Mouse (Mus musculus): ENCODE data around the gene Ypel2. TPM values are rescaled to one million over a fixed set of nuclear protein-coding genes. Genes with fewer than 3 reads are reported as not detected.

The Ypel2 gene
- total and polyA plus RNA-seq, 3 experiments, result 0.23 to 0.52 TPM; not detected in 1

GRCm38 (mm10) chr11:86958721-86959675, 34.5 kb downstream of the Ypel2 start:
- Histone ChIP-seq H3K4me1 (ENCODE audit: control insufficient read depth in 1 of 2, insufficient read depth in 2 of 2, low read length in 2 of 2) (peaks cover 0 to 29% of the 10 kb centered on the region in 2 experiments; a peak in 2 of 4 replicates), H3K27me3 (ENCODE audit: control insufficient read depth in 1 of 2, insufficient read depth in 2 of 2, low read length in 2 of 2) (no peaks in the 10 kb centered on the region), H3K79me2 (ENCODE audit: control insufficient read depth, insufficient read depth, low read length, poor library complexity) (no peaks in the 10 kb centered on the region), H3K9me3 (replicated peaks; ENCODE audit: insufficient read depth, low read length) (no peaks in the 10 kb centered on the region), H3K4me3 (ENCODE audit: control insufficient read depth in 1 of 2, insufficient read depth in 1 of 2, low read depth in 2 of 2, low read length in 2 of 2) (no peak overlapping the region), H3K36me3 (ENCODE audit: control insufficient read depth in 1 of 2, insufficient read depth in 2 of 2, low read length in 2 of 2) (peaks cover 0 to 13% of the 10 kb centered on the region in 2 experiments; a peak in 2 of 4 replicates), H3K27ac (ENCODE audit: control insufficient read depth, low read depth, low read length) (no peak overlapping the region), H3K9ac (ENCODE audit: control insufficient read depth, low read depth, low read length, poor library complexity, severe bottlenecking) (no peak overlapping the region)
- TF ChIP-seq ZMIZ1 (IDR thresholded peaks at IDR 0.05; ENCODE audit: low read depth, low read length) (no peak), USF2 (IDR thresholded peaks at IDR 0.05; ENCODE audit: borderline replicate concordance in 1 of 2, insufficient read depth in 1 of 2, low read depth in 1 of 2, low read length in 2 of 2) (no peak), BHLHE40 (IDR thresholded peaks at IDR 0.05; ENCODE audit: borderline replicate concordance, low read depth, low read length) (no peak), TCF12 (IDR thresholded peaks at IDR 0.05; ENCODE audit: low read depth, low read length) (no peak), ETS1 (IDR thresholded peaks at IDR 0.05; ENCODE audit: low read depth, low read length) (no peak), MAFK (IDR thresholded peaks at IDR 0.05; ENCODE audit: borderline replicate concordance, low read depth, low read length) (no peak), MXI1 (IDR thresholded peaks at IDR 0.05; ENCODE audit: low read depth, low read length) (no peak), TAL1 (IDR thresholded peaks at IDR 0.05; ENCODE audit: low read length) (no peak), EP300 (IDR thresholded peaks at IDR 0.05; ENCODE audit: low read depth in 1 of 2, low read length in 2 of 2) (no peak), CHD1 (IDR thresholded peaks at IDR 0.05; ENCODE audit: low read depth, low read length) (no peak), ZC3H11A (IDR thresholded peaks at IDR 0.05; ENCODE audit: low read depth, low read length) (no peak), NRF1 (IDR thresholded peaks at IDR 0.05; ENCODE audit: insufficient read depth, low read depth, low read length, poor library complexity, severe bottlenecking) (no peak), CHD2 (IDR thresholded peaks at IDR 0.05; ENCODE audit: low read length) (no peak), GABPA (IDR thresholded peaks at IDR 0.05; ENCODE audit: low read depth, low read length) (no peak), GATA1 (IDR thresholded peaks at IDR 0.05; ENCODE audit: low read depth, low read length) (no peak)
- DNase-seq (ENCODE audit: low read depth, low spot score), result no peak

- DNase-seq (ENCODE audit: low read depth, low spot score), result no peak
- H3K4me1 ChIP-seq (ENCODE audit: control insufficient read depth in 1 of 2, insufficient read depth in 2 of 2, low read length in 2 of 2), result peaks cover 0 to 21% of the 10 kb centered on the region in 2 experiments; a peak in 2 of 4 replicates
- no peaks in the 10 kb centered on the region for H3K79me2 ChIP-seq (ENCODE audit: control insufficient read depth, insufficient read depth, low read length, poor library complexity)
- no peaks in the 10 kb centered on the region for H3K9me3 ChIP-seq (replicated peaks; ENCODE audit: insufficient read depth, low read length)
- TF ChIP-seq SIN3A (IDR thresholded peaks at IDR 0.05; ENCODE audit: low read length), result no peak
- no peak for TF ChIP-seq MAZ (IDR thresholded peaks at IDR 0.05; ENCODE audit: low read depth, low read length)
- TF ChIP-seq POLR2AphosphoS5 (IDR thresholded peaks at IDR 0.05; ENCODE audit: borderline replicate concordance, low read depth, low read length), result no peak
- TF ChIP-seq ZMIZ1 (IDR thresholded peaks at IDR 0.05; ENCODE audit: low read depth, low read length), result no peak
- TF ChIP-seq JUND (IDR thresholded peaks at IDR 0.05; ENCODE audit: low read depth, low read length), result no peak
- TF ChIP-seq RCOR1 (IDR thresholded peaks at IDR 0.05; ENCODE audit: low read depth, low read length), result no peak
- TF ChIP-seq POLR2A (IDR thresholded peaks at IDR 0.05; ENCODE audit: control insufficient read depth in 1 of 2, insufficient read depth in 1 of 2, low read depth in 1 of 2, low read length in 2 of 2, poor library complexity in 1 of 2), result no peak
- no peak for TF ChIP-seq ZNF384 (IDR thresholded peaks at IDR 0.05; ENCODE audit: low read depth, low read length)
- no peak for TF ChIP-seq TAL1 (IDR thresholded peaks at IDR 0.05; ENCODE audit: low read length)
- TF ChIP-seq ZC3H11A (IDR thresholded peaks at IDR 0.05; ENCODE audit: low read depth, low read length), result no peak
- no peak for TF ChIP-seq SMC3 (IDR thresholded peaks at IDR 0.05; ENCODE audit: low read depth, low read length)
- TF ChIP-seq NRF1 (IDR thresholded peaks at IDR 0.05; ENCODE audit: insufficient read depth, low read depth, low read length, poor library complexity, severe bottlenecking), result no peak
- TF ChIP-seq MYB (IDR thresholded peaks at IDR 0.05; ENCODE audit: low read depth, low read length), result no peak
- TF ChIP-seq HCFC1 (IDR thresholded peaks at IDR 0.05; ENCODE audit: low read depth, low read length), result no peak
- no peak for TF ChIP-seq ZKSCAN1 (IDR thresholded peaks at IDR 0.05; ENCODE audit: low read depth, low read length)
- TF ChIP-seq EP300 (IDR thresholded peaks at IDR 0.05; ENCODE audit: low read depth in 1 of 2, low read length in 2 of 2), result no peak
- TF ChIP-seq GABPA (IDR thresholded peaks at IDR 0.05; ENCODE audit: low read depth, low read length), result no peak
- no peak for TF ChIP-seq ETS1 (IDR thresholded peaks at IDR 0.05; ENCODE audit: low read depth, low read length)
- H3K36me3 ChIP-seq (ENCODE audit: control insufficient read depth in 1 of 2, insufficient read depth in 2 of 2, low read length in 2 of 2), result peaks cover 0 to 13% of the 10 kb centered on the region in 2 experiments; a peak in 2 of 4 replicates
- no peak overlapping the region for H3K27ac ChIP-seq (ENCODE audit: control insufficient read depth, low read depth, low read length)
- no peak overlapping the region for H3K9ac ChIP-seq (ENCODE audit: control insufficient read depth, low read depth, low read length, poor library complexity, severe bottlenecking)
- H3K27me3 ChIP-seq (ENCODE audit: control insufficient read depth in 1 of 2, insufficient read depth in 2 of 2, low read length in 2 of 2), result no peaks in the 10 kb centered on the region
- H3K4me3 ChIP-seq (ENCODE audit: control insufficient read depth in 1 of 2, insufficient read depth in 1 of 2, low read depth in 2 of 2, low read length in 2 of 2), result no peak overlapping the region
These were observed 35.3 kb downstream of the Ypel2 start for GRCm38 (mm10) chr11:86958182-86958581.
